Mouse (Mus musculus) stomach, postnatal 0 days (tissue): ENCODE data around the gene Zfp451. TPM values are rescaled to one million over a fixed set of nuclear protein-coding genes. Genes with fewer than 3 reads are reported as not detected.
A peak's percentile ranks its signal among the peaks of the same experiment; 100 is the strongest.
"Not testable (repeated sequence)": the region's sequence is repeated elsewhere in the genome, so short reads cannot be mapped to it uniquely, and the experiment has no call there.

Experiments used
- ATAC-seq: fragments of 200-750 bp; cut with Nextera tagmentation; 2 replicates; pipeline ENCODE4 v1.8.0; 2017; ENCODE audit not compliant: low FRiP score, low TSS enrichment
- DNase-seq: peaks from one replicate; pipeline ENCODE4 v3.0.0-alpha.2; 2016; ENCODE audit warnings: low spot score
- H3K27ac ChIP-seq: fragments of 300-500 bp; sonication (generic); replicated peaks from 2 replicates; pipeline ENCODE4 v1.5.1; 2014; ENCODE audit warnings: mild to moderate bottlenecking, control low read depth
- H3K27me3 ChIP-seq: fragments of 300-500 bp; sonication (generic); 2 replicates; pipeline ENCODE4 v1.6.1; 2014; ENCODE audit warnings: low read length; ENCODE audit not compliant: control insufficient read depth, insufficient read depth
- H3K36me3 ChIP-seq: fragments of 300-500 bp; sonication (generic); 2 replicates; pipeline ENCODE4 v1.6.1; 2014; ENCODE audit warnings: low read length, mixed read lengths; ENCODE audit not compliant: control insufficient read depth, insufficient read depth
- H3K4me1 ChIP-seq: fragments of 300-500 bp; sonication (generic); replicated peaks from 2 replicates; pipeline ENCODE4 v1.6.1; 2014; ENCODE audit warnings: antibody characterized with exemption; ENCODE audit not compliant: control insufficient read depth, insufficient read depth
- H3K4me2 ChIP-seq: fragments of 300-500 bp; sonication (generic); replicated peaks from 2 replicates; pipeline ENCODE4 v1.6.1; 2014; ENCODE audit warnings: low read depth, mild to moderate bottlenecking, control low read depth, moderate library complexity
- H3K4me3 ChIP-seq: fragments of 300-500 bp; sonication (generic); 2 replicates; pipeline ENCODE4 v1.5.1; 2014; ENCODE audit warnings: low read depth, low read length, control low read depth
- H3K9ac ChIP-seq: fragments of 300-500 bp; sonication (generic); 2 replicates; pipeline ENCODE4 v1.6.1; 2014; ENCODE audit warnings: mild to moderate bottlenecking, low read length, control low read depth, mixed read lengths
- H3K9me3 ChIP-seq: fragments of 300-500 bp; sonication (generic); 2 replicates; pipeline ENCODE4 v1.6.1; 2016; ENCODE audit warnings: low read length; ENCODE audit not compliant: control insufficient read depth
- CTCF ChIP-seq: IDR thresholded peaks from 2 replicates; pipeline ENCODE4 v1.5.1; 2016; ENCODE audit warnings: antibody characterized with exemption, low read depth, mild to moderate bottlenecking, moderate library complexity
- EP300 ChIP-seq: optimal IDR thresholded peaks from 2 replicates; pipeline ENCODE3; 2016; ENCODE audit warnings: antibody characterized with exemption
- WGBS: fragments of 180-500 bp; shearing (Covaris S2); extraction: QIAGEN DNeasy Blood & Tissue Kit; methylation state at CpG from one replicate; pipeline ENCODE4 v1.1.7; 2014; 5-methylcytosine and 5-hydroxymethylcytosine counted together
- polyA plus RNA-seq: library from polyadenylated mRNA; unstranded; fragments of >200 nt; fragmentation: Nextera tagmentation; extraction: Ambion mirVana; gene quantifications from 2 replicates; pipeline ENCODE4 v1.2.1, GENCODE M21; 2015

Zfp451 gene
- polyA plus RNA-seq = 7.1 and 7.6 TPM in 2 replicates

DNA sequence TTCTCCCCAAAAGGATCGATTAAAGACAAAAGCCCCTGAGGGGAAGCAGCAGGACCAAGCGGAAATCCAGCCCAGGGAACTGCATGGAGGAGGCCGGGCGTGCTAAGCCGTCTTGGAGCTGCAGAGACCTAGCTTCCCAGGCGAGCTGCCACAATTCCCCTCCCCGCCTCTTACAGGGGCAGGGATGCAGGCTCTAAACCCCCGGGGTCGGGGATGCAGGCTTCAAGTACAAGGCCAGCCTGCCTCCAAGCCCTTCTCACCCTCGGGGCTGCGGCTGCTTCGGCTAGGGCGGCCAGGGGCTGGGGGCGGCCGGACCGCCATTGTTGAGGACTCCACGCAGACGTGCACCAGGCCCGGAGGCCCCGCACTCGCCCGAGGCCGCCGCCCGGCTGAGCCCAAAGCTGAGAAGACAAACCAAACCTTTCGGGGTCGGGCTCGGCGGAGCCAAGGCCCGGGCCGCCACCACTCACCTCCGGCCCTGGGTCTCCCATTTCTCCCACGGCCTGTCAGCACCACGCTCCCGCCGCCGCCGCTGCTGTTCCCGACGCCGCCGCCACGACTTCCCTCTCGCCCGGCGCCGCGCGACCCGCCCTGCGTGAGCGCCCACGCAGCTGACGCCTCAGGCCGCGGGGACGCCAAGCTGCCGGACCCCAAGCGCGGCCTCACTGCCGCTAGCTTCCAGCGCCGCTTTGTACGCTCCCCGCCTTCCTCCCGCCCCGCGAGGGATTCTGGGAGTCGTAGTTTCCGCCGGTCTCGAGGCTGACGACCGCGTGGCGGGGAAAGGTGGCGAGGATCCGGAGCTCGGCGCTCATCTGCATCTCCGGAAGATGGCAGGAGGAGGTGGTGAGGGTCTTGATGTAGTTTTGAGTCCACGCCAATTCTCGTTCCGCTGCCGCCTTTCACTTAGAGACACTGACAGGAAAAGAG is at the start of gene Zfp451:
Gene Zfp451, minus strand, starts transcription at position 728 of the 927 bp plus-strand sequence.
- H3K36me3 ChIP-seq = no peaks in the 10 kb centered on the region
- WGBS = under 1% methylated on average over 72 of the region's 85 CpGs
- peak within 1 kb of the TSS; percentile 74 for H3K4me2 ChIP-seq
- peak; percentile 93 for DNase-seq
- peak within 1 kb of the TSS; percentile 92 for H3K27ac ChIP-seq
- H3K4me1 ChIP-seq = peaks cover 6% of the 10 kb centered on the region
- H3K4me3 ChIP-seq = peak within 1 kb of the TSS; percentile 86
- no peaks in the 10 kb centered on the region for H3K27me3 ChIP-seq
- peak within 1 kb of the TSS; percentile 95 for H3K9ac ChIP-seq
- no peaks in the 10 kb centered on the region for H3K9me3 ChIP-seq
- peak; percentile 97 for ATAC-seq
- no peak for TF ChIP-seq EP300
- TF ChIP-seq CTCF = peak; percentile 42

- DNase-seq (no peak), ATAC-seq (no peak)
- no peak overlapping the region for H3K4me3 ChIP-seq
- H3K4me2 ChIP-seq = no peak overlapping the region
- no peaks in the 10 kb centered on the region for H3K27me3 ChIP-seq
- H3K27ac ChIP-seq = no peak overlapping the region
- no peaks in the 10 kb centered on the region for H3K9me3 ChIP-seq
- no peak for TF ChIP-seq CTCF
- no peak for TF ChIP-seq EP300
- 97% methylated on average over 2 of the region's 2 CpGs for WGBS
- H3K4me1 ChIP-seq = no peaks in the 10 kb centered on the region
- no peaks in the 10 kb centered on the region for H3K36me3 ChIP-seq
- no peak overlapping the region for H3K9ac ChIP-seq
These were observed 32.4 kb upstream of the Zfp451 start for GRCm38 (mm10) chr1:33846807-33847206.

- Histone ChIP-seq H3K36me3 (no peaks in the 10 kb centered on the region), H3K4me3 (no peak overlapping the region), H3K9me3 (no peaks in the 10 kb centered on the region), H3K9ac (no peak overlapping the region), H3K4me2 (no peak overlapping the region), H3K27me3 (no peaks in the 10 kb centered on the region), H3K4me1 (no peaks in the 10 kb centered on the region), H3K27ac (no peak overlapping the region)
- no peak for DNase-seq
- 81% methylated on average over 6 of the region's 6 CpGs for WGBS
- no peak for ATAC-seq
- no peak for TF ChIP-seq EP300
- no peak for TF ChIP-seq CTCF
These were observed 29.4 kb upstream of the Zfp451 start for GRCm38 (mm10) chr1:33843823-33844222.

- H3K4me1 ChIP-seq, H3K36me3 ChIP-seq, H3K4me3 ChIP-seq, H3K9me3 ChIP-seq, H3K9ac ChIP-seq, ATAC-seq, H3K4me2 ChIP-seq, H3K27me3 ChIP-seq, H3K27ac ChIP-seq, DNase-seq: not testable (repeated sequence)
- WGBS = 95% methylated on average over 14 of the region's 14 CpGs
These were observed 24.6 kb upstream of the Zfp451 start for GRCm38 (mm10) chr1:33838952-33839351.

GRCm38 (mm10) chr1:33830586-33830985 is 16.2 kb upstream of the Zfp451 start:
- Histone ChIP-seq H3K9ac (no peak overlapping the region), H3K36me3 (no peaks in the 10 kb centered on the region), H3K9me3 (no peaks in the 10 kb centered on the region), H3K4me3 (no peak overlapping the region), H3K4me1 (no peaks in the 10 kb centered on the region), H3K27ac (no peak overlapping the region), H3K27me3 (no peaks in the 10 kb centered on the region), H3K4me2 (no peak overlapping the region)
- WGBS = 69% methylated on average over 4 of the region's 4 CpGs
- no peak for DNase-seq
- TF ChIP-seq CTCF (no peak), EP300 (no peak)
- no peak for ATAC-seq

GRCm38 (mm10) chr1:33817931-33818330 is 3.5 kb upstream of the Zfp451 start:
- no peak overlapping the region for H3K9ac ChIP-seq
- H3K27ac ChIP-seq = no peak overlapping the region
- no peaks in the 10 kb centered on the region for H3K27me3 ChIP-seq
- no peaks in the 10 kb centered on the region for H3K9me3 ChIP-seq
- H3K36me3 ChIP-seq = no peaks in the 10 kb centered on the region
- 80% methylated on average over 2 of the region's 2 CpGs for WGBS
- H3K4me3 ChIP-seq = no peak overlapping the region
- H3K4me1 ChIP-seq = peaks cover 3% of the 10 kb centered on the region; the same call in 1 of the 2 replicates
- TF ChIP-seq EP300 (no peak), CTCF (no peak)
- H3K4me2 ChIP-seq = no peak overlapping the region
- ATAC-seq (no peak), DNase-seq (no peak)
